Mouse (Mus musculus) thymus, adult 18-20 months (tissue): Measurements from ENCODE around the gene Hdac4.

ENCODE experiments used
- DNase-seq, 2 experiments: peaks; one replicate each; pipeline ENCODE4 v3.0.0; 2022; ENCODE audit warnings: mixed read lengths in 2 of 2

The Hdac4 gene

GRCm38 (mm10) chr1:92058731-92059425, 136.6 kb downstream of the Hdac4 start:
- DNase-seq: peak; percentile 21 to 41

GRCm38 (mm10) chr1:92057068-92057467, 138.4 kb downstream of the Hdac4 start:
- DNase-seq: no peak

GRCm38 (mm10) chr1:92055149-92055548, 140.3 kb downstream of the Hdac4 start:
- DNase-seq: no peak

GRCm38 (mm10) chr1:92052190-92052589, 143.3 kb downstream of the Hdac4 start:
- DNase-seq: no peak

- DNase-seq: no peak
These were observed 143.9 kb downstream of the Hdac4 start for GRCm38 (mm10) chr1:92051489-92052062.

- no peak for DNase-seq
These were observed 144.5 kb downstream of the Hdac4 start for GRCm38 (mm10) chr1:92050992-92051391.

- DNase-seq: no peak
These were observed 144.9 kb downstream of the Hdac4 start for GRCm38 (mm10) chr1:92050566-92050965.

- DNase-seq: no peak
These were observed 146.8 kb downstream of the Hdac4 start for GRCm38 (mm10) chr1:92048415-92049354.

- DNase-seq: no peak
These were observed 149.8 kb downstream of the Hdac4 start for GRCm38 (mm10) chr1:92045671-92046070.

- DNase-seq: no peak
These were observed 150.6 kb downstream of the Hdac4 start for GRCm38 (mm10) chr1:92044868-92045267.

- DNase-seq: no peak
These were observed 151.5 kb downstream of the Hdac4 start for GRCm38 (mm10) chr1:92043989-92044388.

GRCm38 (mm10) chr1:92042126-92042525, 153.4 kb downstream of the Hdac4 start:
- no peak for DNase-seq

GRCm38 (mm10) chr1:92041290-92041689, 154.2 kb downstream of the Hdac4 start:
- no peak for DNase-seq

- DNase-seq: no peak
These were observed 156.8 kb downstream of the Hdac4 start for GRCm38 (mm10) chr1:92038714-92039113.

- no peak for DNase-seq
These were observed 158.5 kb downstream of the Hdac4 start for GRCm38 (mm10) chr1:92037039-92037438.

GRCm38 (mm10) chr1:92035770-92036169, 159.7 kb downstream of the Hdac4 start:
- DNase-seq: no peak

- DNase-seq: no peak
These were observed 161.3 kb downstream of the Hdac4 start for GRCm38 (mm10) chr1:92034247-92034646.

GRCm38 (mm10) chr1:92033463-92033862, 162.0 kb downstream of the Hdac4 start:
- no peak for DNase-seq

GRCm38 (mm10) chr1:92030541-92030940, 165.0 kb downstream of the Hdac4 start:
- DNase-seq: no peak

GRCm38 (mm10) chr1:92028158-92028557, 167.3 kb downstream of the Hdac4 start:
- DNase-seq: no peak

GRCm38 (mm10) chr1:92026351-92026750, 169.1 kb downstream of the Hdac4 start:
- DNase-seq: no peak

- DNase-seq: no peak
These were observed 171.6 kb downstream of the Hdac4 start for GRCm38 (mm10) chr1:92023906-92024305.

- DNase-seq: no peak
These were observed 173.5 kb downstream of the Hdac4 start for GRCm38 (mm10) chr1:92022009-92022408.
